Mouse (Mus musculus) kidney, postnatal 0 days (tissue): ENCODE results near the gene Fam227a. TPM values are rescaled to one million over a fixed set of nuclear protein-coding genes. Genes with fewer than 3 reads are reported as not detected.
A peak's percentile ranks its signal among the peaks of the same experiment; 100 is the strongest.

Experiments
- ATAC-seq: fragments of 200-750 bp; cut with Nextera tagmentation; replicated peaks from 2 replicates; pipeline ENCODE4 v1.8.0; 2017; ENCODE audit warnings: low read depth, moderate number of reproducible peaks, moderate TSS enrichment, moderate library complexity; ENCODE audit not compliant: low FRiP score
- DNase-seq: peaks from one replicate; pipeline ENCODE4 v3.0.0-alpha.2; 2016; ENCODE audit warnings: low spot score
- H3K27ac ChIP-seq: fragments of 300-500 bp; sonication (generic); 2 replicates; pipeline ENCODE4 v1.5.1; 2014; ENCODE audit warnings: mild to moderate bottlenecking
- H3K27me3 ChIP-seq: fragments of 300-500 bp; sonication (generic); 2 replicates; pipeline ENCODE4 v1.6.1; 2014; ENCODE audit warnings: low read length, mixed read lengths; ENCODE audit not compliant: insufficient read depth
- H3K36me3 ChIP-seq: fragments of 300-500 bp; sonication (generic); 2 replicates; pipeline ENCODE4 v1.6.1; 2014; ENCODE audit warnings: low read length, mixed read lengths; ENCODE audit not compliant: insufficient read depth
- H3K4me1 ChIP-seq: fragments of 300-500 bp; sonication (generic); replicated peaks from 2 replicates; pipeline ENCODE4 v1.6.1; 2014; ENCODE audit warnings: antibody characterized with exemption, low read length, mixed read lengths; ENCODE audit not compliant: insufficient read depth
- H3K4me2 ChIP-seq: fragments of 300-500 bp; sonication (generic); 2 replicates; pipeline ENCODE4 v1.6.1; 2014; ENCODE audit warnings: mild to moderate bottlenecking, low read length, moderate library complexity, mixed read lengths
- H3K4me3 ChIP-seq: fragments of 300-500 bp; sonication (generic); replicated peaks from 2 replicates; pipeline ENCODE4 v1.5.1; 2014; ENCODE audit warnings: low read depth, low read length
- H3K9ac ChIP-seq: fragments of 300-500 bp; sonication (generic); 2 replicates; pipeline ENCODE4 v1.6.1; 2014; ENCODE audit warnings: low read depth, low read length
- H3K9me3 ChIP-seq: fragments of 300-500 bp; sonication (generic); replicated peaks from 2 replicates; pipeline ENCODE4 v1.6.1; 2016; ENCODE audit warnings: low read length, inconsistent platforms, mixed read lengths
- CTCF ChIP-seq: IDR thresholded peaks from 2 replicates; pipeline ENCODE4 v1.5.1; 2016; ENCODE audit warnings: antibody characterized with exemption, low read depth, mild to moderate bottlenecking, moderate library complexity
- WGBS: fragments of 180-500 bp; shearing (Covaris S2); extraction: QIAGEN DNeasy Blood & Tissue Kit; methylation state at CpG from one replicate; pipeline ENCODE4 v1.1.7; 2014; 5-methylcytosine and 5-hydroxymethylcytosine counted together
- polyA plus RNA-seq: library from polyadenylated mRNA; unstranded; fragments of >200 nt; fragmentation: Nextera tagmentation; extraction: Ambion mirVana; gene quantifications from 2 replicates; pipeline ENCODE4 v1.2.1, GENCODE M21; 2015

Gene Fam227a
- polyA plus RNA-seq, 1 experiment from 2014 or later: 0.66 TPM

GRCm38 (mm10) chr15:79690426-79691022, 31.8 kb upstream of the Fam227a start, which contains the start of gene Gtpbp1:
TSS of gene Gtpbp1 (plus strand) at chr15:79690845.
- DNase-seq (peak; percentile 99), ATAC-seq (peak; percentile 95)
- Histone ChIP-seq H3K4me1 (peaks cover 29% of the 10 kb centered on the region), H3K27me3 (no peaks in the 10 kb centered on the region), H3K27ac (peak within 1 kb of the TSS; percentile 87), H3K36me3 (no peaks in the 10 kb centered on the region), H3K4me3 (peak within 1 kb of the TSS; percentile 90), H3K4me2 (peak within 1 kb of the TSS; percentile 99), H3K9ac (peak within 1 kb of the TSS; percentile 91), H3K9me3 (no peaks in the 10 kb centered on the region)
- under 1% methylated on average over 45 of the region's 45 CpGs for WGBS
- TF ChIP-seq CTCF: no peak

GRCm38 (mm10) chr15:79689662-79690425, 31.1 kb upstream of the Fam227a start:
- DNase-seq: no peak
- WGBS: 9% methylated on average over 24 of the region's 24 CpGs
- no peak for TF ChIP-seq CTCF
- Histone ChIP-seq H3K27ac (peak overlapping the region; percentile 60; the same call in 1 of the 2 replicates), H3K4me1 (peaks cover 36% of the 10 kb centered on the region), H3K36me3 (no peaks in the 10 kb centered on the region), H3K9ac (no peak overlapping the region), H3K4me3 (peak overlapping the region; percentile 90), H3K9me3 (no peaks in the 10 kb centered on the region), H3K4me2 (peak overlapping the region; percentile 72), H3K27me3 (no peaks in the 10 kb centered on the region)
- ATAC-seq: no peak

GRCm38 (mm10) chr15:79688268-79688956, 29.7 kb upstream of the Fam227a start:
- H3K4me3 ChIP-seq: peak overlapping the region; percentile 88
- 3% methylated on average over 8 of the region's 8 CpGs for WGBS
- no peak for TF ChIP-seq CTCF
- peak overlapping the region; percentile 89 for H3K27ac ChIP-seq
- H3K9me3 ChIP-seq: no peaks in the 10 kb centered on the region
- DNase-seq (no peak), ATAC-seq (no peak)
- peaks cover 42% of the 10 kb centered on the region for H3K4me1 ChIP-seq
- no peaks in the 10 kb centered on the region for H3K36me3 ChIP-seq
- H3K4me2 ChIP-seq: peak overlapping the region; percentile 78
- H3K9ac ChIP-seq: peak overlapping the region; percentile 92; the same call in 1 of the 2 replicates
- H3K27me3 ChIP-seq: no peaks in the 10 kb centered on the region

- ATAC-seq (peak; percentile 71), DNase-seq (peak; percentile 95)
- Histone ChIP-seq H3K27me3 (no peaks in the 10 kb centered on the region), H3K9ac (peak within 1 kb of the TSS; percentile 92), H3K4me2 (peak within 1 kb of the TSS; percentile 78), H3K9me3 (no peaks in the 10 kb centered on the region), H3K4me3 (peak within 1 kb of the TSS; percentile 88), H3K36me3 (no peaks in the 10 kb centered on the region), H3K27ac (peak within 1 kb of the TSS; percentile 89), H3K4me1 (peaks cover 48% of the 10 kb centered on the region)
- TF ChIP-seq CTCF: no peak
- WGBS: under 1% methylated on average over 72 of the region's 72 CpGs
These were observed 29.0 kb upstream of the Fam227a start, which contains the start of gene Josd1 for GRCm38 (mm10) chr15:79687646-79688267. TSS of gene Josd1 (minus strand) at chr15:79687919.

- Histone ChIP-seq H3K27ac (peak overlapping the region; percentile 89), H3K27me3 (no peaks in the 10 kb centered on the region), H3K4me1 (peaks cover 48% of the 10 kb centered on the region), H3K9ac (peak overlapping the region; percentile 92), H3K4me3 (peak overlapping the region; percentile 88), H3K36me3 (no peaks in the 10 kb centered on the region), H3K4me2 (peak overlapping the region; percentile 78), H3K9me3 (no peaks in the 10 kb centered on the region)
- DNase-seq: peak; percentile 58
- no peak for TF ChIP-seq CTCF
- under 1% methylated on average over 31 of the region's 33 CpGs for WGBS
- ATAC-seq: no peak
These were observed 28.4 kb upstream of the Fam227a start for GRCm38 (mm10) chr15:79687175-79687574.
